Mouse (Mus musculus): Measurements from ENCODE around the gene Noct. TPM values are rescaled to one million over a fixed set of nuclear protein-coding genes. Genes with fewer than 3 reads are reported as not detected.

The Noct gene
- polyA plus RNA-seq, 1 experiment: 10.8 TPM

DNA sequence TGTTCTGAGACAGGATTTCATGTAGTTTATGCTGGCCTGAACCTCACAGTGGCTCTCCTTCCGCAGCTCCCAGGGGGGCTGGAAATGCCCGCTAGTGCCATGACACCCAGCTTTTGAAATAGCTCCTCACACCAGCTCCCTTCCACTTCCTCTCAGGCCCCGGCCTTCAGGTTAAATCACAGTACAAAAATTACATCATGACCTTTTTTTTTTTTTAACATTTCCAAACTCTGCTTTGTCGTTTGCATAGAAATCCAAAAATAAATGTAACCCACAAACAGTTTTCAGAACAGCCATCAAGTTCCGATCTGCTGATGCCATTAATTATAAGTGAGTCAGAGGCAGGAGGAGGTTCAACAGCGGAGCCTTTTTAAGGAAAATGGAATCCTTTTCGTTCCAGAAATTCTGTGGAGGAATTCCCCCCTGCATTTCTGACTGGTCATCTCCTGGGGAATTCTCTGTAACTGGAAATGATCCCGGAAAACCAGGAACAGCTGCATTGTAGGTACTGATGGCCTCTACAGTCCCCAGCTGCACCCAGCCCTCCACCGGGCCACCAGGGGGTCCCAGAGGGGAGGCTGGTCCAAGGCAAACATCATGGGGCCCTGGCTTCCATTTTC, 27.0 kb upstream of the Noct start:
- Histone ChIP-seq H3K36me3 (ENCODE audit: control insufficient read depth, insufficient read depth) (no peaks in the 10 kb centered on the region), H3K4me3 (ENCODE audit: insufficient read depth, poor library complexity, severe bottlenecking) (no peak overlapping the region), H3K79me2 (ENCODE audit: control insufficient read depth, insufficient read depth) (no peaks in the 10 kb centered on the region), H3K27me3 (ENCODE audit: control insufficient read depth, insufficient read depth, insufficient read length) (no peaks in the 10 kb centered on the region), H3ac (ENCODE audit: control insufficient read depth, insufficient read length, low read depth) (no peak overlapping the region), H3K79me3 (ENCODE audit: low read depth) (no peaks in the 10 kb centered on the region)
- TF ChIP-seq CEBPB (IDR thresholded peaks at IDR 0.05; ENCODE audit: low read depth) (peak; percentile 38), FOSL1 (IDR thresholded peaks at IDR 0.05; ENCODE audit: insufficient read depth, low read length, poor library complexity, severe bottlenecking) (peak; percentile 79), MAX (IDR thresholded peaks at IDR 0.05) (no peak), USF1 (IDR thresholded peaks at IDR 0.05; ENCODE audit: low read depth) (no peak), MYOG (IDR thresholded peaks at IDR 0.05; ENCODE audit: control insufficient read depth, extremely low read depth, insufficient read length) (no peak), CTCF (IDR thresholded peaks at IDR 0.05; ENCODE audit: control insufficient read depth, insufficient read depth, insufficient read length) (no peak), MYOD1 (IDR thresholded peaks at IDR 0.05; ENCODE audit: control insufficient read depth, insufficient read length, low read depth) (peak; percentile 94)

- TF ChIP-seq MAX (IDR thresholded peaks at IDR 0.05): no peak
- TF ChIP-seq MYOG (IDR thresholded peaks at IDR 0.05; ENCODE audit: control insufficient read depth, extremely low read depth, insufficient read length): no peak
- TF ChIP-seq CTCF (IDR thresholded peaks at IDR 0.05; ENCODE audit: control insufficient read depth, insufficient read depth, insufficient read length): no peak
- no peak for TF ChIP-seq USF1 (IDR thresholded peaks at IDR 0.05; ENCODE audit: low read depth)
- no peak for TF ChIP-seq CEBPB (IDR thresholded peaks at IDR 0.05; ENCODE audit: low read depth)
- TF ChIP-seq MYOD1 (IDR thresholded peaks at IDR 0.05; ENCODE audit: control insufficient read depth, insufficient read length, low read depth): no peak
- TF ChIP-seq FOSL1 (IDR thresholded peaks at IDR 0.05; ENCODE audit: insufficient read depth, low read length, poor library complexity, severe bottlenecking): no peak
- Histone ChIP-seq H3K36me3 (ENCODE audit: control insufficient read depth, insufficient read depth) (no peaks in the 10 kb centered on the region), H3K79me3 (ENCODE audit: low read depth) (no peaks in the 10 kb centered on the region), H3K79me2 (ENCODE audit: control insufficient read depth, insufficient read depth) (no peaks in the 10 kb centered on the region), H3ac (ENCODE audit: control insufficient read depth, insufficient read length, low read depth) (no peak overlapping the region), H3K27me3 (ENCODE audit: control insufficient read depth, insufficient read depth, insufficient read length) (no peaks in the 10 kb centered on the region), H3K4me3 (ENCODE audit: insufficient read depth, poor library complexity, severe bottlenecking) (no peak overlapping the region)
These were observed 26.0 kb upstream of the Noct start for GRCm38 (mm10) chr3:51198291-51198690.

DNA sequence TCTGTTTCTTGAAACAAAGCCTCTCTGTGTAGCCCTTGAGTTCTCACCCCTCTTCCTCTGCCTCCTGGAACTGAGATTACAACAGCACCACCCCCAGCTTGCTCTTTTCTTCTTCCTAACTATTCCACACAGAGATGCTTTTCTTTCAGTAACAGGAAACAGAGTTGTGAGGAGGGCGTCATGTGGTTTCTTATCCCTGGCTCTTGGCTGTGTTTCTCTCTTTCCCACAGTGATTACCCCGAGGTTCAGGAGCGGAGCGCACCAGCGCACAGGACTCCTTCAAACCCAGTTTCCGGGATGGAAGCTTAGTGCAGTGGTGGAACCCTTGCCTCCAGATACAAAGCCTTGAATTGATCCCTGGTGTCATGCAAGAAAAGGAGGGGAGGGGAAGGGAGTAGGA, 25.1 kb upstream of the Noct start:
- TF ChIP-seq CTCF (IDR thresholded peaks at IDR 0.05; ENCODE audit: control insufficient read depth, insufficient read depth, insufficient read length) (no peak), CEBPB (IDR thresholded peaks at IDR 0.05; ENCODE audit: low read depth) (no peak), MYOD1 (IDR thresholded peaks at IDR 0.05; ENCODE audit: control insufficient read depth, insufficient read length, low read depth) (no peak), FOSL1 (IDR thresholded peaks at IDR 0.05; ENCODE audit: insufficient read depth, low read length, poor library complexity, severe bottlenecking) (no peak), MYOG (IDR thresholded peaks at IDR 0.05; ENCODE audit: control insufficient read depth, extremely low read depth, insufficient read length) (no peak), MAX (IDR thresholded peaks at IDR 0.05) (no peak), USF1 (IDR thresholded peaks at IDR 0.05; ENCODE audit: low read depth) (no peak)
- Histone ChIP-seq H3K79me2 (ENCODE audit: control insufficient read depth, insufficient read depth) (no peaks in the 10 kb centered on the region), H3ac (ENCODE audit: control insufficient read depth, insufficient read length, low read depth) (no peak overlapping the region), H3K27me3 (ENCODE audit: control insufficient read depth, insufficient read depth, insufficient read length) (no peaks in the 10 kb centered on the region), H3K79me3 (ENCODE audit: low read depth) (no peaks in the 10 kb centered on the region), H3K36me3 (ENCODE audit: control insufficient read depth, insufficient read depth) (no peaks in the 10 kb centered on the region), H3K4me3 (ENCODE audit: insufficient read depth, poor library complexity, severe bottlenecking) (no peak overlapping the region)

DNA sequence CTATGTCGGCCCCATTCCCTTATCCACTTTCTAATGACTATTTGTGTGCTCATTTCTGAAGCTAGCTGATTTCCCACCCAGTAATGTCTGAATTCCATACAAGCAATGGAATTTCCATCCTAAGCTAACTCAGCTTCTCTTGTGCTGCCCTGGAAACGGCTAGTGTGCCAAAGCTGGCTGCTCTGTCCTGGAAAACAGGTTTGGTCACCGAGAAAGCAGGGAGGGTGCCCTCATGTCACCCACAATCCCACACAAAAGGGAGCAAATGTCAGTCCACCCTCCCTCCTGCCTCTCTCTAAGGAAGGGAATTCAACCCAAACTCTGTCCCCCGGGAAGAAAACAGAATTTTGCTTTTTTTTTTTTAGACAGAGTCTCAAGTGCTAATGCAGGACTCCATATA, 23.9 kb upstream of the Noct start:
- no peak overlapping the region for H3K4me3 ChIP-seq (ENCODE audit: insufficient read depth, poor library complexity, severe bottlenecking)
- no peaks in the 10 kb centered on the region for H3K79me2 ChIP-seq (ENCODE audit: control insufficient read depth, insufficient read depth)
- no peaks in the 10 kb centered on the region for H3K79me3 ChIP-seq (ENCODE audit: low read depth)
- H3K36me3 ChIP-seq (ENCODE audit: control insufficient read depth, insufficient read depth): no peaks in the 10 kb centered on the region
- H3ac ChIP-seq (ENCODE audit: control insufficient read depth, insufficient read length, low read depth): no peak overlapping the region
- no peaks in the 10 kb centered on the region for H3K27me3 ChIP-seq (ENCODE audit: control insufficient read depth, insufficient read depth, insufficient read length)
- no peak for TF ChIP-seq MYOD1 (IDR thresholded peaks at IDR 0.05; ENCODE audit: control insufficient read depth, insufficient read length, low read depth)
- TF ChIP-seq FOSL1 (IDR thresholded peaks at IDR 0.05; ENCODE audit: insufficient read depth, low read length, poor library complexity, severe bottlenecking): no peak
- TF ChIP-seq CEBPB (IDR thresholded peaks at IDR 0.05; ENCODE audit: low read depth): no peak
- TF ChIP-seq MAX (IDR thresholded peaks at IDR 0.05): no peak
- TF ChIP-seq CTCF (IDR thresholded peaks at IDR 0.05; ENCODE audit: control insufficient read depth, insufficient read depth, insufficient read length): no peak
- no peak for TF ChIP-seq USF1 (IDR thresholded peaks at IDR 0.05; ENCODE audit: low read depth)
- TF ChIP-seq MYOG (IDR thresholded peaks at IDR 0.05; ENCODE audit: control insufficient read depth, extremely low read depth, insufficient read length): no peak

DNA sequence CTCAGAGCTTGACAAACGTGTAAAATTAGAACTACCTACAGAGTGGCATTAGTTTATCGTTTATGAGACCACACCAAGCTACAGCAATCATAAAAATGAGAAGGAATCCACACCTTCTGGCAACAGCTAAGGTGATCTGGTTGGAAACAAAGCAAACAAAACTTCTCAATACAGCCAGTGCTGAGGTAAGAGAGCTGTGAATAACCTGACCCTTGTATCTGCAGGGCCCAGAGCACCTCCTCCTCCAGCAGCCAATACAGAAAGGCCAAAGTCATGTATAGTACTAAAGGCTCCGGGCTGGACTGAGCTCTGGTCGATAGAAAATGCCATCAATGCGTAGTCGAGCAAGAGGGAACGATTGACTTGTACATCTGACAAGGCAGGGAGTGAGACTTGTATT, 23.4 kb upstream of the Noct start:
- Histone ChIP-seq H3K27me3 (ENCODE audit: control insufficient read depth, insufficient read depth, insufficient read length) (no peaks in the 10 kb centered on the region), H3K4me3 (ENCODE audit: insufficient read depth, poor library complexity, severe bottlenecking) (no peak overlapping the region), H3K79me2 (ENCODE audit: control insufficient read depth, insufficient read depth) (no peaks in the 10 kb centered on the region), H3K36me3 (ENCODE audit: control insufficient read depth, insufficient read depth) (no peaks in the 10 kb centered on the region), H3ac (ENCODE audit: control insufficient read depth, insufficient read length, low read depth) (no peak overlapping the region), H3K79me3 (ENCODE audit: low read depth) (no peaks in the 10 kb centered on the region)
- TF ChIP-seq FOSL1 (IDR thresholded peaks at IDR 0.05; ENCODE audit: insufficient read depth, low read length, poor library complexity, severe bottlenecking): no peak

DNA sequence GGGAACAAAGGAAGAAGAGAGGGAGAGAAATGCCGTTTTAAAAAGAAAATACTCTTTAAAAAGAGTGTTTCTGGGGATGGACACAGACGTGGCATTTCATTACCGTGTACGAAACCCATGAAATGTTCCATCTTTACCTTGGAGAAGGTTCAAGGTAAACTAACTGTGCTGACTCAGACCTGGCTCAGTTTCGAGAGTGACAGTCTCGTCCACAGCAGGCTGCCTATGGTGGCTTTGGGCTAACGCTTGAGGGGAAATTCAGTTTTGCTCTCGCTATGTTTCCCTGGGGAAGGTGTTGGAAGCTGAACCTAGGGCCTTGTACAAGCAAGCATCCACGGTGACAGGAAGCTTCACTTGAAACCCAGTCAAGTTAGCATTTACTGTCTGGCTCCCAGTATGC, 22.3 kb upstream of the Noct start:
- H3K36me3 ChIP-seq (ENCODE audit: control insufficient read depth, insufficient read depth): no peaks in the 10 kb centered on the region
- H3ac ChIP-seq (ENCODE audit: control insufficient read depth, insufficient read length, low read depth): no peak overlapping the region
- no peak overlapping the region for H3K4me3 ChIP-seq (ENCODE audit: insufficient read depth, poor library complexity, severe bottlenecking)
- no peaks in the 10 kb centered on the region for H3K79me2 ChIP-seq (ENCODE audit: control insufficient read depth, insufficient read depth)
- H3K79me3 ChIP-seq (ENCODE audit: low read depth): no peaks in the 10 kb centered on the region
- no peak for TF ChIP-seq CEBPB (IDR thresholded peaks at IDR 0.05; ENCODE audit: low read depth)
- no peak for TF ChIP-seq FOSL1 (IDR thresholded peaks at IDR 0.05; ENCODE audit: insufficient read depth, low read length, poor library complexity, severe bottlenecking)
- no peak for TF ChIP-seq MYOG (IDR thresholded peaks at IDR 0.05; ENCODE audit: control insufficient read depth, extremely low read depth, insufficient read length)
- no peak for TF ChIP-seq MYOD1 (IDR thresholded peaks at IDR 0.05; ENCODE audit: control insufficient read depth, insufficient read length, low read depth)
- no peak for TF ChIP-seq CTCF (IDR thresholded peaks at IDR 0.05; ENCODE audit: control insufficient read depth, insufficient read depth, insufficient read length)
- TF ChIP-seq USF1 (IDR thresholded peaks at IDR 0.05; ENCODE audit: low read depth): no peak
- TF ChIP-seq MAX (IDR thresholded peaks at IDR 0.05): no peak
- no peaks in the 10 kb centered on the region for H3K27me3 ChIP-seq (ENCODE audit: control insufficient read depth, insufficient read depth, insufficient read length)
